Mouse (Mus musculus): ENCODE measurements around the gene Pex6. TPM values are rescaled to one million over a fixed set of nuclear protein-coding genes. Genes with fewer than 3 reads are reported as not detected.

Gene Pex6
- polyA plus RNA-seq, 1 experiment from 2014 or later, result 28.5 TPM

DNA sequence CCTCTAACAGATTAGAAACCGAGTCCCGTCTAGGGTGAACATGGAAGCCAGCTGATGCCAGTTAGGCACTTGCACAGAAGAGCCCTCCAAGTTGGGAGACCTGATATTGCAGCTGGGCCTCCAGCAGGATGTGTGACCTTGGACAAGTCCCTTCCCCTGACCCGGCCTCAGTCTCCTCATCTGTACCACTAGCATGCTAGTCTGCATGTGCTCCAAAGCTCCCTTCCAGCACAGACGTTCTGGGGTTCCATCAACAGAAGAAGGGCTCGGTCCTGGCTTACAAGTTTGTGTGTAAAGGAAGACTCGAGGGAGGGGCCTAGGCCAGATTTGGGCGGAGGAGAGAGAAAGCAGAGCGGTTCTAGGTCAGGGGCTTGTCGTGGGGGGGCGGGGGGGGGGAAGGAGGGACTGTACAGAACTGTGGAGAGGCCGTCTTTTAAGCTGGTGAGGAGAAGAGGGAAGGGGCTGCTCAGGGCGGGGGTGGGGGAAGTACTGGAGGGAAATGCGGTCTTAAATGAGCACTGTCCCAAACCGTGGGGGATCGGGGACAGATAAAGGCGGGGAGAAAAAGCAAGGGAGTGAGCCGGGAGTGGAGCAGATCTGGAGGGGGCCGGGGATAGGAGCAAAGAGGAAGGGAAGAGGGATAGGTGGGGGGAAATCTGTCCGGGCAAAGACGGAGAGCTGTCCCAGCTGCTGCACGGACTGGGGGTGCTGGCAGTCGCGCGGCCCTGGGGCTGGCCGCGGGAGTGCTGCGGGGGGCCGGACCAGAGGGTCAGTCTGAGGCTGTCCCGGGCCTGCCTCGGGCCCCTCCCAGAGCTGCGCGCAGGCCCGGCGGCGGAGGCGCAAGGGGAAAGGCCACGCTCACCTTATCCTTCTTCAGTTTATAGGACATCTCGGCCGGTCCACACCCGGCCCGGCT is 7.0 kb upstream of the Pex6 start:
- Histone ChIP-seq H3K27me3 (no peaks in the 10 kb centered on the region), H3K4me3 (replicated peaks) (peak overlapping the region; percentile 93), H3K4me2 (peak overlapping the region; percentile 78), H3K9me3 (replicated peaks) (no peaks in the 10 kb centered on the region), H3K36me3 (peaks cover 15% of the 10 kb centered on the region), H3K9ac (peak overlapping the region; percentile 94), H3K4me1 (peaks cover 40% of the 10 kb centered on the region), H3K27ac (peak overlapping the region; percentile 98)
- peak; percentile 89 for ATAC-seq (replicated peaks; ENCODE audit: low FRiP score)
- WGBS, result 5% methylated on average over 39 of the region's 41 CpGs

DNA sequence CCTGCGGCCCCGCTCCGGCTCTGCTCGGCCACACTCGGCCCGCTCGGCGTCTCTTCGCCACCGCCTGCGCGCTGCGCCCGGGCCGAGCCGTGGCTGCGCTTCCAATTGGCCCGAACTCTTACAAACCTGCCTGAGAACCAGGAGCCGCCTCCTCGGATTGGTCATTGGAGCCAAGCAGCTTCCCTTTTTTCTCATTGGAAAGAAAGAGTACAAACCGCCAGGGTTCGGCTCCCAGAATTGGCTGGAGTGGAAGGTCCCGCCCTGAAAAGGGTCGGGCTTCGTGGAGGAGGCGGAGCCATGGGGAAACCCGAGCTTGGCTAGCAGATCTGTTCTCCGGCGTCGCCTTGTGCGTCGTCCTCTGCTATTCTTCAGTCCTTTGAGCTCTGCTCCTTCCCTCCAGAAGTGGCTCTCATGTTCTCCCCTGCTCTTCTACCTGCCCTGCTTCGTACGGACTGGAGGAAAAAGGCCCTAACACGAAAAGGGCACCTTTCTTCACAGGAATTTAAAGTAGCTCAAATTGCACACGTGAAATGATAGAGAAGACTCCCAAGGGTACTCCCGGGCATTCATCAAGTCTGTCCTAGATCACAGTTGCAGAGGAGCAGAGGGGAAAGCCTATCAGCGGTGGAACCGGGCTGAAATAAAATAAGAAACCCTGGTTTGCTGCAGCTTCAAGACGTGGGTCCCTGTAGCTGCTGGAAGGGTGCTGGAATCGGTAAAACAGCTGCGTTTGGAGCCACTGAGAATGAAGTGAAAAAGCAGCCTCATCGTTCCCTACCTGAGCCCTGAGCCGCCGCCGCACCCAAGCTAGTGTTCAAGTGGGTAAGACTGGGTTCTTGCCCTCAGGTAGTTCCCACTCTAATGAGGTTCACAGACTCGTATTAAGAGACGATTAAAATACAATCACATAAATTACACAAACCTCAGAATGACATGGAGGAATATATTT is 6.1 kb upstream of the Pex6 start, which contains the start of gene Ppp2r5d:
Gene Ppp2r5d, minus strand, starts transcription at position 225 of the 949 bp plus-strand sequence.
- Histone ChIP-seq H3K36me3 (0 out of 2 replicates have a peak, but pooled peaks cover 7% of the 10 kb centered on the region), H3K9me3 (replicated peaks) (no peaks in the 10 kb centered on the region), H3K4me1 (peaks cover 40% of the 10 kb centered on the region), H3K9ac (peak within 1 kb of the TSS; percentile 94), H3K27me3 (no peaks in the 10 kb centered on the region), H3K27ac (peak within 1 kb of the TSS; percentile 98), H3K4me3 (replicated peaks) (peak within 1 kb of the TSS; percentile 93), H3K4me2 (peak within 1 kb of the TSS; percentile 78)
- peak; percentile 97 for ATAC-seq (replicated peaks; ENCODE audit: low FRiP score)
- under 1% methylated on average over 48 of the region's 48 CpGs for WGBS

DNA sequence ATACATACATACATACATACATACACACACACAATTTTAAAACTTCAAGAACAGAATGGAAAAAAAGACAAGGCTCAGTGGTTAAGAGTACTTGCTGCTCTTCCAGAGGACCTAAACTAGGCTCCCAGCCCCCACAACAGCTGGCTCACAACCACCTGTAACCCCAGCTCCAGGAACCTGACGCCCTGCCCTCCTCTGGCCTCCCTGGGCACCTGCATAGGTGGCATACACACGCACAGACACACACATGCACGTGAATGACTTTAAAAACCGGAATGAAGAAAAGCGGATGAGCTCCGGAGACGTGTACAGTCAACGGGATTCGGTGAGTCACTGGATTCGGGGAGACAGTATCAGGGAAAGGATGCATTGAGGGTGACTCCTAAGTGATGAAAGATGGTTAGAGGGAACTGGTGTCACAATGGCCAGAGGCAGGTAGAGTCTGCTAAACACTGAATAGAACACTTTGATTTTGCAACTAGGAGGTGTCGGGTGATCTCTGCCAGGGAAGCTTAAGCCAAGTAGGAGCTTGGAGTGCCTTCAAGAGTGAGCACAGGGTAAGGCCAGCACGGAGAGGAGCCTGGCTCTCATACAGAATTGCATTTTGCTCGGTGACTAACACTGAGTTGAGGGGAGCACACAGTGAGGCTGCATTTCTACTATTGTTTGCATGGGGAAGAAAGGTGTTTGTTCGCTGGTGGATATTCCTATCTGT is 4.7 kb upstream of the Pex6 start:
- Histone ChIP-seq H3K27me3 (no peaks in the 10 kb centered on the region), H3K9ac (no peak overlapping the region), H3K9me3 (replicated peaks) (no peaks in the 10 kb centered on the region), H3K4me3 (replicated peaks) (no peak overlapping the region), H3K4me2 (no peak overlapping the region), H3K36me3 (no peaks in the 10 kb centered on the region), H3K4me1 (peaks cover 41% of the 10 kb centered on the region), H3K27ac (no peak overlapping the region)
- no peak for ATAC-seq (replicated peaks; ENCODE audit: low FRiP score)
- WGBS, result 91% methylated on average over 14 of the region's 14 CpGs

DNA sequence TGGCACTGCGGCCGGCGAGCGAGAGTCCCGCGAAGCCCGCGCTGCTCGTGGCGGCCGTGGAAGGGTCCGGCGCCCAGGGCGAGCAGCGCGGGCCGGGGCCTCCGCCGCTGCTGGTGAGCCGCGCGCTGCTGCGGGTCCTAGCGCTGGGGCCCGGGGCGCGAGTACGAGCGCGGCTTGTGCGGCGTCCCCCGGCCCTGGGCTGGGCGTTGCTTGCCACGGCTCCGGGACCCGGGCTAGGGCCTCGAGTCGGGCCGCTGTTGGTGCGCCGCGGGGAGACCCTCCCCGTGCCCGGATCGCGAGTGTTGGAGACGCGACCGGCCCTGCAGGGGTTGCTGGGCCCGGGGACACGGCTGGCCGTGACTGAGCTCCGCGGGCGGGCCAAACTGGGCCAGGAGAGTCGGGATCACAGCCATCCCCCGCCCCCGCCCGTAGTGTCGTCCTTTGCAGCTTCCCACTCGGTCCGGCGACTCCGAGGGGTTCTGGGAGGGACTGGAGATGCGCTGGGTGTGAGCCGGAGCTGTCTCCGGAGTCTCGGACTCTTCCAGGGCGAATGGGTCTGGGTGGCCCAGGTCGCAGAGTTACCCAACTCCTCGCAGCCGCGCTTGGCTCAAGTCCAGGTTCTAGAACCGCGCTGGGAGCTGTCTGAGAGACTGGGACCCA is 479 bp downstream of the Pex6 start:
- H3K4me2 ChIP-seq, result peak overlapping the region; percentile 94
- peak overlapping the region; percentile 98 for H3K4me3 ChIP-seq (replicated peaks)
- under 1% methylated on average over 76 of the region's 76 CpGs for WGBS
- H3K9ac ChIP-seq, result peak overlapping the region; percentile 95
- H3K27ac ChIP-seq, result peak overlapping the region; percentile 80
- no peaks in the 10 kb centered on the region for H3K9me3 ChIP-seq (replicated peaks)
- peaks cover 19% of the 10 kb centered on the region for H3K4me1 ChIP-seq
- H3K36me3 ChIP-seq, result peaks cover 32% of the 10 kb centered on the region
- no peaks in the 10 kb centered on the region for H3K27me3 ChIP-seq
- ATAC-seq (replicated peaks; ENCODE audit: low FRiP score), result peak; percentile 67

DNA sequence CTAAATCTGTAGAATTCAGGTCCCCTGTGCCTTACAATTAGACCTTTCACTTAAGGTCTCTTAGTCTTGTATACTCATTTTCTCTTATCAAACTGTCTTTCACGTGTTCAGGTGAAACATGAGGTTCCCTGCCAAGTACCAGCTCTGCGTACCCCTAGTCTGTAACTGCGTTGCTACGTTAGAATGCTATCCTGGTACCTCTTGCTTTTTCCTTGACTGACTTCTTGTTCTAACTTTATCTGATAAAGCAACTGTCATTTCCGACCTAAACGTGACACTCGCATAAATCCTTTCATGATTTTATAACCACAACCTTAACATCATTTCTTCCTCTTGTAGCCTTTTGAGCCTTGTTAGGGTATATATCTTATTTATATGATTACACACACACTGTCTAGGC is 1.2 kb downstream of the Pex6 start:
- Histone ChIP-seq H3K9ac (peak overlapping the region; percentile 95), H3K4me1 (peaks cover 19% of the 10 kb centered on the region), H3K4me2 (peak overlapping the region; percentile 94), H3K9me3 (replicated peaks) (no peaks in the 10 kb centered on the region), H3K27me3 (no peaks in the 10 kb centered on the region), H3K27ac (no peak overlapping the region), H3K4me3 (replicated peaks) (peak overlapping the region; percentile 98), H3K36me3 (peaks cover 39% of the 10 kb centered on the region)
- ATAC-seq (replicated peaks; ENCODE audit: low FRiP score), result no peak
- WGBS, result 59% methylated on average over 7 of the region's 7 CpGs

DNA sequence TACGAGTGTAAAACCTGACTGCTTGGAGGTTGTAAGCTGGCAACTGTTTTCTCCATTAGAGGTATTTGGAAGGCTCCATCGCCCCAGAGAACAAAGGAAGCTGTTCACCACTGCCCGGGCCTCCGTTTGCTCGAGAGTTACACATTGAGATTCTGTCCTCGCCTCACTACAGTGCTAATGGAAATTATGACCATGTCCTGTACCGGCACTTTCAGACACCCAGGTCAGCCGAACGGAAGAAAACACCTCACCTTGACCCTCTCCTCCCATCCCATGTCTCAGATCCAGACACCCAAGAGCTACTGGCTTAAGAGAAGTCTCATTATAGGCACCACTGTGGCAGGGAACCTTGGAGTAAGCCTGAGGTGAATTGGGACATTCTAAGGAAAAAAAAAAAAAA is 2.6 kb downstream of the Pex6 start:
- H3K4me3 ChIP-seq (replicated peaks), result no peak overlapping the region
- no peak overlapping the region for H3K9ac ChIP-seq
- H3K4me2 ChIP-seq, result no peak overlapping the region
- no peak overlapping the region for H3K27ac ChIP-seq
- no peaks in the 10 kb centered on the region for H3K9me3 ChIP-seq (replicated peaks)
- ATAC-seq (replicated peaks; ENCODE audit: low FRiP score), result no peak
- H3K4me1 ChIP-seq, result peaks cover 19% of the 10 kb centered on the region
- H3K27me3 ChIP-seq, result no peaks in the 10 kb centered on the region
- peaks cover 49% of the 10 kb centered on the region for H3K36me3 ChIP-seq
- 86% methylated on average over 9 of the region's 9 CpGs for WGBS

DNA sequence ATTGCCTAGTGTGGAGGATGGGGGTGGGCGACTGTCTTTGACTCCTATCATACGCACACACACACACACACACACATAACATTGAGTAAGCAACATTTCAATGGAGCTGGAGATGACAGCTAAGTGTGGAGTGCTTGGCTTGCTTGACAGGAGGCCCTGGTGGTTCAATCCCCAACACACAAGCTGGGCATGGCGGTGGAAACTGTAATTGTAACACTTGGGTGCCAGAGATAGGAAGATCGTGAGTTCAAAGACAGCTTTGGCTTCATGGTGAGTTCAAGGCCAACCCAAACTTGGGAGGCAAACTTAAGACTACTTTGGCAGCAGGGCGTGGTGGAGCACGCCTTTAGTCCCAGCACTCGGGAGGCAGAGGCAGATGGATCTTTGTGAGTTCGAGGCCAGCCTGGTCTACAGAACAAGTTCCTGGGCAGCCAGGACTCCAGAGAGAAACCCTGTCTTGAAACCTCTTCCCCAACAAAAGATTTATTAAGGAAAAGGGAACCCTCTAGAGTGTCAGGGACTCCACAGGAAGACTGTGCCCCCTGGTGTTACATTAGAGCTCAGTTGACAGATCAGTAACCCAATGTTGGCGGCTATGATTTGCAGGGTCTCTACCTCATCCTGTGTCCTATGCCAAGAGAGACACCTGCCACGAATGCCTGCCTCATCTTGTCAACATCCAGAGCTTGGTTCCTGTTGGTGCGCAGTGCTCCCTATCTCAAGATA is 3.7 kb downstream of the Pex6 start:
- Histone ChIP-seq H3K9me3 (replicated peaks) (no peaks in the 10 kb centered on the region), H3K27me3 (no peaks in the 10 kb centered on the region), H3K4me2 (no peak overlapping the region), H3K36me3 (peaks cover 50% of the 10 kb centered on the region), H3K4me1 (peaks cover 19% of the 10 kb centered on the region), H3K27ac (no peak overlapping the region), H3K9ac (no peak overlapping the region), H3K4me3 (replicated peaks) (no peak overlapping the region)
- ATAC-seq (replicated peaks; ENCODE audit: low FRiP score), result no peak
- 93% methylated on average over 11 of the region's 11 CpGs for WGBS

DNA sequence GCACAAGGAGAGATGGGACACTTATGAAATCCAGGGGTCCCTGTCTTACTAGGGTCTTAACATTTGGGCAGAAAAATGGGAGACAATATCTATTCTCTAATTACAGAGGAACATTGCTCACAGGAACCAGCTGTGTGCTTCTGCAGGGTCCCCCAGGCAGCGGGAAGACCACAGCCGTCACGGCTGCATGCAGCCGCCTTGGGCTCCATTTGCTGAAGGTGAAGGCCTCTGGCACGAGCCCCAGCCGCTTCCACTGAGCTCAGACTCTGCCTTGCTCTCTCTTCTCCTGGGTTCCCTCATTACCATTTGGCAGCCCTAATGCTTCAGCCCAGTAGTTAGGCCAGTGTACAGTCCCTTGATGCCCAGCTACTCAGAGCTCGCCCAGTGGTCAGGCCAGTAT is 9.8 kb downstream of the Pex6 start:
- Histone ChIP-seq H3K27ac (no peak overlapping the region), H3K9ac (no peak overlapping the region), H3K4me1 (no peaks in the 10 kb centered on the region), H3K27me3 (no peaks in the 10 kb centered on the region), H3K4me2 (no peak overlapping the region), H3K36me3 (peaks cover 84% of the 10 kb centered on the region), H3K9me3 (replicated peaks) (no peaks in the 10 kb centered on the region), H3K4me3 (replicated peaks) (no peak overlapping the region)
- WGBS, result 87% methylated on average over 7 of the region's 7 CpGs
- no peak for ATAC-seq (replicated peaks; ENCODE audit: low FRiP score)

DNA sequence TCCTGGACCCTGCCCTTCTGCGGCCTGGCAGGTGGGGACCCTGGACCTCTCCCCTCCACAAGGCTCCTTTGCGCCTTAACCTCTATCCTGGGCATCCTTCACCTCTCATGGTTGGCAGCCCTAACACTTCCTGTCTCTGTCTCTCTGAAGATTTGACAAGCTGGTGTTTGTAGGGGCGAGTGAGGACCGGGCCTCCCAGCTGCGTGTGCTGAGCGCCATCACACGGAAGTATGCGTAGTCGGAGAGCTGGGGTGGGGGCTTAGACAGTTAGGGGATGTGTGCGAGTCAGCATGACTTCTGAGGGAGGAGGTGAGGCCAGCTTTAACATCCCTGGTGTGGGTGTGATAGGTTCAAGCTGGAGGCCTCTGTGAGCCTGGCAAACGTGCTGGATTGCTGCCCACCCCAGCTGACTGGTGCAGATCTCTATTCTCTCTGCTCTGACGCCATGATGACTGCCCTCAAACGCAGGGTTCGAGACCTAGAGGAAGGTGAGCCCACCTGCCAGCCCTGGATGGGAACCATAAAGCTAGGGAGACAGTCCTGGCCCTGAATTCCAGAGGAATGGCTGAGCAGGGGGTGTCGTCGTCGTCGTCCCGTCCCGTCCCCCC is 13.3 kb downstream of the Pex6 start:
- Histone ChIP-seq H3K27ac (no peak overlapping the region), H3K9me3 (replicated peaks) (no peaks in the 10 kb centered on the region), H3K36me3 (peaks cover 63% of the 10 kb centered on the region), H3K4me3 (replicated peaks) (no peak overlapping the region), H3K4me2 (no peak overlapping the region), H3K27me3 (peaks cover 16% of the 10 kb centered on the region), H3K4me1 (peaks cover 7% of the 10 kb centered on the region), H3K9ac (no peak overlapping the region)
- 77% methylated on average over 20 of the region's 20 CpGs for WGBS
- no peak for ATAC-seq (replicated peaks; ENCODE audit: low FRiP score)

DNA sequence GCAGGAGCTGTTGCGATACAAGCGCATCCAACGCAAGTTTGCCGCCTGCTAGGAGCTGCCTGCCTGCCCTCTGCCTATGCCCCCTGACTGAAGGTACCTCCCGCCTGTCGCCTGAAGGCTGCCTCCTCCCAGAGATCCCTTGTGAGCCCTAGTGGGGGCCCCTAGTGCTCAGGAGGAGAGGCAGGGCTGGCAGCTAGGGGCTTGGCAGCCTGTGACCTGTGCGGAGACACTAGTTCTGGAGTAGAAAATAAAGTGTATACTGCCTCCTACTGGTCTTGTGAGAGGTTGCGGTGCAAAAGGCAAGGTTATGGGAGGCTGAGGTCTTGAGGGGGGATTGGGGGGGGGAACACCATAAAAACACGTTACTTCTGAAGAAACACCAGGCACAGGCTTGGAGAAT is 14.0 kb downstream of the Pex6 start:
- H3K4me3 ChIP-seq (replicated peaks), result no peak overlapping the region
- 47% methylated on average over 9 of the region's 9 CpGs for WGBS
- H3K4me1 ChIP-seq, result peaks cover 7% of the 10 kb centered on the region
- H3K9ac ChIP-seq, result 0 out of 2 replicates have a peak overlapping the region, but pooled peaks have one; percentile 10
- H3K4me2 ChIP-seq, result no peak overlapping the region
- H3K9me3 ChIP-seq (replicated peaks), result no peaks in the 10 kb centered on the region
- peaks cover 59% of the 10 kb centered on the region for H3K36me3 ChIP-seq
- H3K27me3 ChIP-seq, result peaks cover 16% of the 10 kb centered on the region
- ATAC-seq (replicated peaks; ENCODE audit: low FRiP score), result peak; percentile 47; the same call in 1 of the 2 replicates
- H3K27ac ChIP-seq, result no peak overlapping the region

Measured in kidney, embryonic 15.5 days (tissue).